8 mouse cellular contexts compared by ENCODE assay signal in the genomic region with DNA sequence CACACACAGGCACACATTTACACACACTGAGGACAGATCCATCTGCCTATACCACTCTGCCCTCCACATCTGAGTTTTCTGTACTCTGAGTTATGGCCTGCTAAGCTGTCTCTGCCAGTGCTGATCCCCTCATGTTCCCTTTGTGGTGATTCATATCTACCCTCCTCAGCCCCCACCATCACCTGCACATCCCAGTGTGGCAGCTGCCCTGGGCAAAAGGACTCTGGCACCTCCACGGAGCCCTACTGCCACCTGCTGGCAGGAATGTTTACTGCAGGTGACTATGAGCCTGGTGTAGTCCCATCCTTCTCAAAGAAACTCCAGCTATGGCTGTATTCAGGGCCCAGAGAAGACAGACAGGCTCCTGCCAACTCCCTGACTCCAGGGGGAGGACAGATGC. TPM values are rescaled to one million over a fixed set of nuclear protein-coding genes. Genes with fewer than 3 reads are reported as not detected.
DNase-seq lines count a peak whose midpoint lies in the region; ATAC-seq and TF ChIP-seq lines count a peak whose summit lies in the region.

No protein-coding gene starts in this region.

- H3K9me3 ChIP-seq in embryonic facial prominence, embryonic 14.5 days (ENCODE audit: control insufficient read depth, low read length): no peaks in the 10 kb centered on the region
- H3K9me3 ChIP-seq in kidney, embryonic 14.5 days (ENCODE audit: control insufficient read depth, low read length): no peaks in the 10 kb centered on the region
- H3K9me3 ChIP-seq in limb, embryonic 14.5 days (ENCODE audit: control insufficient read depth, low read length): no peaks in the 10 kb centered on the region

- H3K27me3 ChIP-seq in embryonic facial prominence, embryonic 14.5 days (replicated peaks; ENCODE audit: control insufficient read depth, insufficient read depth, low read length): no peaks in the 10 kb centered on the region
- no peaks in the 10 kb centered on the region for H3K27me3 ChIP-seq in kidney, embryonic 14.5 days (ENCODE audit: control insufficient read depth, insufficient read depth, low read length)
- H3K27me3 ChIP-seq in limb, embryonic 14.5 days (ENCODE audit: control insufficient read depth, insufficient read depth, low read length): no peaks in the 10 kb centered on the region
- H3K27me3 ChIP-seq in splenic B cell, adult 2 months (ENCODE audit: control insufficient read depth, insufficient read depth, low read length, poor library complexity, severe bottlenecking): no peaks in the 10 kb centered on the region

- DNase-seq in B cell, adult 2 months: peak; percentile 83 to 84
- DNase-seq in adrenal gland, postnatal 4 days (ENCODE audit: low spot score in 2 of 2): peak; percentile 71 to 81
- DNase-seq in embryonic facial prominence, embryonic 14.5 days (ENCODE audit: low spot score): peak; percentile 64
- peak; percentile 85 for DNase-seq in heart, adult 8-10 months (ENCODE audit: low spot score)
- peak; percentile 66 for DNase-seq in limb, embryonic 14.5 days (ENCODE audit: low spot score)
- peak; percentile 54 to 68 for DNase-seq in natural killer cell, adult 2 months (ENCODE audit: low spot score in 2 of 2)
- DNase-seq in splenic B cell, adult 2 months (ENCODE audit: low read depth, low spot score): peak; percentile 75

- no peaks in the 10 kb centered on the region for H3K36me3 ChIP-seq in embryonic facial prominence, embryonic 14.5 days (ENCODE audit: control insufficient read depth, insufficient read depth, low read length)
- H3K36me3 ChIP-seq in kidney, embryonic 14.5 days (ENCODE audit: control insufficient read depth, insufficient read depth, low read length): no peaks in the 10 kb centered on the region
- no peaks in the 10 kb centered on the region for H3K36me3 ChIP-seq in limb, embryonic 14.5 days (ENCODE audit: control insufficient read depth, insufficient read depth, low read length)
- H3K36me3 ChIP-seq in splenic B cell, adult 2 months (ENCODE audit: control insufficient read depth, insufficient read depth, low read length, poor library complexity, severe bottlenecking): no peaks in the 10 kb centered on the region

- H3K27ac ChIP-seq in embryonic facial prominence, embryonic 14.5 days (replicated peaks; ENCODE audit: low read depth, low read length): peak overlapping the region; percentile 29; the same call in 1 of the 2 replicates
- H3K27ac ChIP-seq in kidney, embryonic 14.5 days (ENCODE audit: low read depth, low read length): peak overlapping the region; percentile 93
- H3K27ac ChIP-seq in limb, embryonic 14.5 days (replicated peaks; ENCODE audit: low read depth, low read length): 0 out of 2 replicates have a peak overlapping the region, but pooled peaks have one; percentile 3

- peak; percentile 88 for ATAC-seq in embryonic facial prominence, embryonic 14.5 days (ENCODE audit: low read depth)
- ATAC-seq in kidney, embryonic 14.5 days (ENCODE audit: low FRiP score, low TSS enrichment): peak; percentile 53
- peak; percentile 60; the same call in 1 of the 2 replicates for ATAC-seq in limb, embryonic 14.5 days (ENCODE audit: low FRiP score, low read depth)

- 0% methylated on average over 1 of the region's 1 CpGs for WGBS in embryonic facial prominence, embryonic 14.5 days
- WGBS in kidney, embryonic 14.5 days: 0% methylated on average over 1 of the region's 1 CpGs
- WGBS in limb, embryonic 14.5 days: 0% methylated on average over 1 of the region's 1 CpGs

- no peak overlapping the region for H3K4me3 ChIP-seq in embryonic facial prominence, embryonic 14.5 days (ENCODE audit: low read depth, low read length)
- H3K4me3 ChIP-seq in kidney, embryonic 14.5 days (ENCODE audit: low read length): no peak overlapping the region; the same call in 1 of the 2 replicates
- H3K4me3 ChIP-seq in limb, embryonic 14.5 days (replicated peaks; ENCODE audit: low read length): no peak overlapping the region

- peaks cover 9% of the 10 kb centered on the region for H3K4me1 ChIP-seq in embryonic facial prominence, embryonic 14.5 days (ENCODE audit: control insufficient read depth, insufficient read depth, low read length)
- H3K4me1 ChIP-seq in kidney, embryonic 14.5 days (ENCODE audit: control insufficient read depth, insufficient read depth, low read length): peaks cover 18% of the 10 kb centered on the region
- H3K4me1 ChIP-seq in limb, embryonic 14.5 days (ENCODE audit: control insufficient read depth, insufficient read depth, low read length): peaks cover 14% of the 10 kb centered on the region; the same call in 1 of the 2 replicates

- TF ChIP-seq POLR2A in limb, embryonic 14.5 days (IDR thresholded peaks at IDR 0.05; ENCODE audit: borderline replicate concordance, extremely low read depth, insufficient read depth, insufficient read length): no peak

- no peak overlapping the region for H3K9ac ChIP-seq in embryonic facial prominence, embryonic 14.5 days (ENCODE audit: low read depth, low read length)
- 0 out of 2 replicates have a peak overlapping the region, but pooled peaks have one; percentile 12 for H3K9ac ChIP-seq in kidney, embryonic 14.5 days (ENCODE audit: low read depth, low read length)
- 0 out of 2 replicates have a peak overlapping the region, but pooled peaks have one; percentile 12 for H3K9ac ChIP-seq in limb, embryonic 14.5 days (ENCODE audit: low read depth, low read length, severe bottlenecking)

- no peak overlapping the region for H3K4me2 ChIP-seq in embryonic facial prominence, embryonic 14.5 days (ENCODE audit: low read depth, low read length)
- H3K4me2 ChIP-seq in kidney, embryonic 14.5 days (replicated peaks; ENCODE audit: low read depth, low read length): peak overlapping the region; percentile 24
- no peak overlapping the region for H3K4me2 ChIP-seq in limb, embryonic 14.5 days (replicated peaks; ENCODE audit: low read depth, low read length, severe bottlenecking)

RNA-seq across cellular contexts. Expression of a gene that starts 7.1 kb away (rescaled TPM):
- total RNA-seq in adrenal gland, postnatal 4 days (2021): 10 to 100 TPM; 10.6 to 13.1 TPM
- 5.9 and 6.3 TPM in 2 replicates for polyA plus RNA-seq in embryonic facial prominence, embryonic 14.5 days (2014; fragmentation: Nextera tagmentation; extraction: Ambion mirVana)
- 1 to 10 TPM; 1.8 to 3.3 (median 2.9) TPM for total RNA-seq in heart, adult 8-10 months (2022)
- polyA plus RNA-seq in kidney, embryonic 14.5 days (2014; fragmentation: Nextera tagmentation; extraction: Ambion mirVana): 3.8 and 7.2 TPM in 2 replicates
- polyA plus RNA-seq in limb, embryonic 14.5 days (2012; rRNA removed): 14.9 and 19.9 TPM in 2 replicates
- polyA plus RNA-seq in limb, embryonic 14.5 days (2014; fragmentation: Nextera tagmentation; extraction: Ambion mirVana): 5.1 and 6.5 TPM in 2 replicates

RNA-seq across cellular contexts. Expression of a gene that starts 41.5 kb away (rescaled TPM):
- total RNA-seq in adrenal gland, postnatal 4 days (2021): 1 to 10 TPM; 2.1 to 4.0 TPM
- polyA plus RNA-seq in embryonic facial prominence, embryonic 14.5 days (2014; fragmentation: Nextera tagmentation; extraction: Ambion mirVana): 4.5 and 6.4 TPM in 2 replicates
- under 1 TPM; 0.14 to 0.44 (median 0.24) TPM for total RNA-seq in heart, adult 8-10 months (2022)
- 7.0 and 10.0 TPM in 2 replicates for polyA plus RNA-seq in kidney, embryonic 14.5 days (2014; fragmentation: Nextera tagmentation; extraction: Ambion mirVana)
- 4.2 and 4.7 TPM in 2 replicates for polyA plus RNA-seq in limb, embryonic 14.5 days (2012; rRNA removed)
- 5.4 and 5.9 TPM in 2 replicates for polyA plus RNA-seq in limb, embryonic 14.5 days (2014; fragmentation: Nextera tagmentation; extraction: Ambion mirVana)

RNA-seq across cellular contexts. Expression of a gene that starts 58.5 kb away (rescaled TPM):
- 1 to 10 TPM; 1.2 to 1.6 TPM for total RNA-seq in adrenal gland, postnatal 4 days (2021)
- 0.64 and 0.78 TPM in 2 replicates for polyA plus RNA-seq in embryonic facial prominence, embryonic 14.5 days (2014; fragmentation: Nextera tagmentation; extraction: Ambion mirVana)
- total RNA-seq in heart, adult 8-10 months (2022): under 1 TPM; 0.03 to 0.52 (median 0.18) TPM
- 0.06 and 0.43 TPM in 2 replicates for polyA plus RNA-seq in kidney, embryonic 14.5 days (2014; fragmentation: Nextera tagmentation; extraction: Ambion mirVana)
- 0.09 and 0.30 TPM in 2 replicates for polyA plus RNA-seq in limb, embryonic 14.5 days (2012; rRNA removed)
- 0.07 and 0.15 TPM in 2 replicates for polyA plus RNA-seq in limb, embryonic 14.5 days (2014; fragmentation: Nextera tagmentation; extraction: Ambion mirVana)

Comparison
In these comparisons a context has a peak if more than half of its experiments do, and no peak if none do; other contexts are left out.
1. H3K27ac ChIP-seq: peak in every context shown above with its lines; median percentile 93 in kidney, embryonic 14.5 days; 29 in embryonic facial prominence, embryonic 14.5 days; 3 in limb, embryonic 14.5 days.